Mouse (Mus musculus): ENCODE results near the gene Aoc1. TPM values are rescaled to one million over a fixed set of nuclear protein-coding genes. Genes with fewer than 3 reads are reported as not detected.
A peak's percentile ranks its signal among the peaks of the same experiment; 100 is the strongest.
"Not testable (repeated sequence)": the region's sequence is repeated elsewhere in the genome, so short reads cannot be mapped to it uniquely, and the experiment has no call there.

Aoc1 gene
- polyA plus RNA-seq, 1 experiment from 2014 or later = not detected

DNA sequence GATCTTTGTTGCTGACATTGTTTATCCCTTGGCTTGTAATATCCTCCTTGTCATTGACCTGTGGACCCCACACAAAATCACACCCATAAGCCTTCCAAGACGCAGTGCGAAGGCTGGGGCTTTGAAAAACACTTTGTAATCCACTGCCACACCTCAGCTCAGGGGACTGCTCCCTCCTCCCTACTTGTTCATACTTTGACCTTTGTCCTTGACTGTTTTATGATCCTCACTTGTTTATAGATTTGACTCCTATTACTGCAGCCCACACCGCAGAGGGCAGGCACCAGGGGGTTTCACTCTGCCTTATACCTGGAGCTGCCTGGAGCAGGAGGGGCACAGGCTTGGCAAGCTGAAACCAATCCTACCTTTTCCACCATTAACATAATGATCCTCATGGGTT is 8.0 kb upstream of the Aoc1 start:
- Histone ChIP-seq H3K36me3 (no peaks in the 10 kb centered on the region), H3K27ac (no peak overlapping the region), H3K4me3 (no peak overlapping the region), H3K4me1 (peaks cover 13% of the 10 kb centered on the region), H3K9me3 (replicated peaks) (no peaks in the 10 kb centered on the region), H3K27me3 (ENCODE audit: low read depth, poor library complexity, severe bottlenecking) (no peaks in the 10 kb centered on the region)
- no peak for DNase-seq (ENCODE audit: low spot score)
- WGBS = 33% methylated on average over 3 of the region's 3 CpGs

DNA sequence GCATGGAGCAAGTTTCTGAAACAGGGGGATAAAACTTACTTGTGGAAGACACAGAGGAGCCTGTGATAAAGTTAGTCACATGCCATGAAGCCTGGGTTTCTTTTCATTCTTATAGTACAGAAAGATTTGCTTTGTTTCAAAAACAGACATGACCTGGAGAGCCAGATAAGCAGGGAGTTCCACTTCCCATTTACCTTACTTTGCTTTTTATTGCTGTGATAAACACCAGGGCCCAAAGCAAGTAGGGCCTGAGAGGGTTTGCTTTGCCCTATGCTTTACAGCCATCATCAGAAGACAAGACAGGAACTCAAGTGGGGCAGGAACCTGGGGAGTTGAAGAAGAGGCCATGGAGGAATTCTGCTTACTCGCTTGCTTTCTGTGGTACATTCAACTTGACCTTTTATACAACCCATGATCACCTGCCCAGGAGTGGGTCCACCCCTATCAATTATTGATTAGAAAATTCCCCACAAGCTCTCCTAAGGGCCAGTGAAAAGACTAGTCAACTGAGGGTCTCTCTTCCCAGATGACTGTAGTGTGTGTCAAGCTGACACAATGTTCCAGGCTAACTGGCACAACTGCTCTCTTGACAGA is 7.4 kb upstream of the Aoc1 start:
- WGBS = 79% methylated on average over 1 of the region's 1 CpGs
- Histone ChIP-seq H3K27ac (no peak overlapping the region), H3K9me3 (replicated peaks) (no peaks in the 10 kb centered on the region), H3K4me1 (peaks cover 12% of the 10 kb centered on the region), H3K36me3 (no peaks in the 10 kb centered on the region), H3K27me3 (ENCODE audit: low read depth, poor library complexity, severe bottlenecking) (no peaks in the 10 kb centered on the region), H3K4me3 (no peak overlapping the region)
- no peak for DNase-seq (ENCODE audit: low spot score)

DNA sequence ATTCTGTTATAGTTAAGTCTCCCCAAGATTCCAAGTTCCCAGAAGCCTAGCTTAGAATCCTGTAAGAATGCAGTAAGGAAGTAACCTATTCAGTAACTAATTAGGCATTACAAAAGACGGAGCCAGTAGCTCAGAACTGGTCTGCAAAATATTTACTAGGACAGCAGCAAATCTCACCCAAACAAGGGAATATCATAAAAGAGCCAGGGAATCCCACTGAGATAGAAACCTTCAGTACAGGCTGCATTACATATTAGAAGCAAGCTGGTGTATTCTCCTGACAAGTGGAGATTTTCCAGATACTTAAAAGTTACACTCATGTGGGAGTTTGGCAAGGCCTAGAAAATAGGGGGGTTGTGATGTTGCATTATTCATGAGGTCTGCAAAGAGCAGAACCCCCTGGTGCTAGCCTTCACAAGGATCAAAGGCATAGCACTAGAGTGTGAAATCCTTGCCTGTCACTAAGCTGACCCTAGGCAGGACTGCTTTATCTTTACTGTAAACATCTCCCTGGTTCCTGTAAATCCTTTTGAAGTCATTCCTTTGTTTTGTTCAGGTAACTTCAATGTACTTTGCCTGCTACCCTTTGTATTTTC is 6.2 kb upstream of the Aoc1 start:
- not testable (repeated sequence) for H3K27ac ChIP-seq; DNase-seq (ENCODE audit: low spot score); H3K4me1 ChIP-seq; H3K27me3 ChIP-seq (ENCODE audit: low read depth, poor library complexity, severe bottlenecking); H3K4me3 ChIP-seq; H3K36me3 ChIP-seq; H3K9me3 ChIP-seq (replicated peaks)
- 12% methylated on average over 1 of the region's 1 CpGs for whole genome bisulfite sequencing

DNA sequence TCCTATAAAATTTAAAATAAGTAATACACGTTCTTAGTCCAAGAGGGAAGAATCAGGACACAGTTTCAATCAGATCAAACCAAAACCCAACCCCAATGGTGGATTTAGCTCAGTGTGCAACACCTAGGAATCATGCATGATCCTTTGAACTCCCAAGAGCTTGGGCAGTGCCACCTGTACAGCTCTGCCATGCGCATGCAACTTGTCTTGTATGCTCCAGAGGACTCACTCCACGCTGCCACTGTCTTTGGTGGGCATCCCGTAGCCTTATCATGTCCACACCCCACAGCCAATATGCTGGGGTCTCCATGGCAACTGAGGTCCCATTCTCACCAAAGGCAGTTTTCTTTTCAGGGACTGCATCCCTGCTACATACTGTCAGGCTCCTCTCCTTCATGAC is 5.5 kb upstream of the Aoc1 start:
- DNase-seq (ENCODE audit: low spot score) = no peak
- Histone ChIP-seq H3K4me1 (peaks cover 9% of the 10 kb centered on the region), H3K4me3 (no peak overlapping the region), H3K36me3 (no peaks in the 10 kb centered on the region), H3K9me3 (replicated peaks) (no peaks in the 10 kb centered on the region), H3K27me3 (ENCODE audit: low read depth, poor library complexity, severe bottlenecking) (no peaks in the 10 kb centered on the region), H3K27ac (no peak overlapping the region)
- 58% methylated on average over 4 of the region's 4 CpGs for WGBS

DNA sequence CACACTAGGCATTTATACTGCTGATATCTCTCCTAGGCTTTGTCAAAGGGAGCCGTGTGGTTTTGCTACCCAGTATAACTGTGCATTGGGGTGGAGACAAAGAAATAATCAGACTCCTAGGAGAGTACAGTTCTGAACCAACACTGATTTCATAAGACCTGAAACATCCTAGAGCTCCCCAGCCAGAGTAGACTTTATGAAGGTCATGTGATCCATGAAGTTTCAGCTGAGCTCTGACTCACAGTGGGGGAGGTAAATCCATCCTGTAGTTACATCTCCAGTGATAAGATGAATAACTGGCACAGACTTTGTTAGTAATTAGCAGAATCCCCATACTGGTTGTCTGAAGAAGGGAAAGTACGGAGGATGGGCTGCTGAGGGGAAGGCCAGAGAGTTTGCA is 2.9 kb upstream of the Aoc1 start:
- no peak for DNase-seq (ENCODE audit: low spot score)
- 79% methylated on average over 2 of the region's 2 CpGs for WGBS
- H3K4me1 ChIP-seq = peaks cover 5% of the 10 kb centered on the region
- H3K36me3 ChIP-seq = no peaks in the 10 kb centered on the region
- no peaks in the 10 kb centered on the region for H3K27me3 ChIP-seq (ENCODE audit: low read depth, poor library complexity, severe bottlenecking)
- H3K27ac ChIP-seq = no peak overlapping the region
- no peak overlapping the region for H3K4me3 ChIP-seq
- no peaks in the 10 kb centered on the region for H3K9me3 ChIP-seq (replicated peaks)

DNA sequence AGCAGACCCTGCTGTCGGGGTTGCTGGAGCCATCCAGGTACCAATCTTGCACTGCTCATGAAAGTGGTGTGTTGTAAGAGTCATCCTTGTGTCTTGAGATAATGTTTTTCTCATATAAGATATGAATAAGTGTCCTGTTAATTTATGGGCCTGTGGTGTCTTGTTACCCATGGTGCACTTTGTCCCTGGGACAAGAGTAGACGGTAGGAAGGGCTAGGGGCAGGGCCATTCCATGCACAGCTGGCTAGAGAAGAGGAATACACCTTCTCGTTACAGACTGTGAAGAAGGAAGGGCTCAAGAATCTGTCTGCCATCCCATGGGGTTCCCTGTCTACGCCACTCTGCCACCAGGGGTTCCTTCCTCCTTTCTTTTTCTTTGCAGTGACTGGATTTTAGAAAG is 1.9 kb downstream of the Aoc1 start:
- Histone ChIP-seq H3K4me1 (no peaks in the 10 kb centered on the region; the same call in 1 of the 2 replicates), H3K36me3 (no peaks in the 10 kb centered on the region), H3K27ac (no peak overlapping the region), H3K9me3 (replicated peaks) (no peaks in the 10 kb centered on the region), H3K27me3 (ENCODE audit: low read depth, poor library complexity, severe bottlenecking) (no peaks in the 10 kb centered on the region), H3K4me3 (no peak overlapping the region)
- DNase-seq (ENCODE audit: low spot score) = no peak
- WGBS = 79% methylated on average over 4 of the region's 4 CpGs

DNA sequence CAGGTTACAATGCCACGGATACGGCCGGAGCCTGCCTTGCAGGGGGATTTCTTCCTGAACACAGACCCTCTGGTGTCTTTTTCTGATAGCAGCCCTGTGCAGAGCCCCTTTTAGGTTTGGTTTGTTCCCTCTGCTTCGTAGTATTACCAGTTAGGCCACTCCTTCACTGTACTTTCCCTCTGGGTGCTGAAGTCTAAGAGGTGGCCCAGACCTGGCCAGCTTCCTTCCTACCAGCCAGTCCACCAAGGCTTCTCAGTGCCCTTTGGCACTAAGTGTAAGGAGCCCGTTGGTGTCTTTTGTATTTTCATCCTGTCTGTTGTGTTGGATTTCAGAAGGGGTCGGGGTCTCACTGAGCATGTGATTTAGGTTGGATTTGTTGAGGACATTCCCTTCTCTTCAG is 2.8 kb downstream of the Aoc1 start:
- no peak for DNase-seq (ENCODE audit: low spot score)
- no peaks in the 10 kb centered on the region for H3K36me3 ChIP-seq
- 90% methylated on average over 6 of the region's 6 CpGs for WGBS

DNA sequence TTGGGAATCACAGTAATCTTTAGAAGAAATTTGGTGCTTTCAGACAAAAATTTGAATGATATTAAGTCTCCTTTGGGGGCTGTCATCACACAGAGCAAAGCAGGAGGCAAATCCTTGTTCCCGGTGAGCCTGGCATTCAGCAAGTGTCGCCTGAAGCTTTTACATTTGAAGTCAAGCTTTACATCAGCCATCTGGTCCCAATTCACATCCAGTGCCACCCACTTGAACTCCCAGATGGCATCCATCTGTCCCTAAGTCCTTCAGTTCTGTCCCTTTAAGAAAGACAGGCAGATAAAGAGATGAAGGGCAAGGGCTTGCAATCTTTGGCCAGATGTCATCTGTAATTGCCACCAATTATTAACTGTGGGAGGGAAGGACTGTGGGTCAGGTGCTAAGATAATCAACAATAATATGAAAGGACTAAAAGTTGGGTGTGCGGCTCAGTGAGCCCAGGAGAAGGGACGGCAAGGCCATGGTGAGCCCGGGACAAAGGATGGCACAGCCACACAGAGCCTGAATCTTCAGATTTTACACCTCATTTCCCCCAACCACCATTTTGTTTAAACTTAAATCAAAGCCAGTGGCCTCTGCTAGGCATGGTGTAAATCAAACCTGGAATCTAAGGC is 3.9 kb downstream of the Aoc1 start:
- Histone ChIP-seq H3K36me3 (no peaks in the 10 kb centered on the region), H3K4me1 (no peaks in the 10 kb centered on the region; the same call in 1 of the 2 replicates), H3K27me3 (ENCODE audit: low read depth, poor library complexity, severe bottlenecking) (no peaks in the 10 kb centered on the region), H3K9me3 (replicated peaks) (no peaks in the 10 kb centered on the region), H3K27ac (no peak overlapping the region), H3K4me3 (no peak overlapping the region)
- no peak for DNase-seq (ENCODE audit: low spot score)
- WGBS = 55% methylated on average over 5 of the region's 5 CpGs

More for the DNA sequence above, 2.8 kb downstream of the Aoc1 start:
- Histone ChIP-seq H3K4me3 (no peak overlapping the region), H3K27me3 (ENCODE audit: low read depth, poor library complexity, severe bottlenecking) (no peaks in the 10 kb centered on the region), H3K4me1 (no peaks in the 10 kb centered on the region; the same call in 1 of the 2 replicates), H3K9me3 (replicated peaks) (no peaks in the 10 kb centered on the region), H3K27ac (no peak overlapping the region)

DNA sequence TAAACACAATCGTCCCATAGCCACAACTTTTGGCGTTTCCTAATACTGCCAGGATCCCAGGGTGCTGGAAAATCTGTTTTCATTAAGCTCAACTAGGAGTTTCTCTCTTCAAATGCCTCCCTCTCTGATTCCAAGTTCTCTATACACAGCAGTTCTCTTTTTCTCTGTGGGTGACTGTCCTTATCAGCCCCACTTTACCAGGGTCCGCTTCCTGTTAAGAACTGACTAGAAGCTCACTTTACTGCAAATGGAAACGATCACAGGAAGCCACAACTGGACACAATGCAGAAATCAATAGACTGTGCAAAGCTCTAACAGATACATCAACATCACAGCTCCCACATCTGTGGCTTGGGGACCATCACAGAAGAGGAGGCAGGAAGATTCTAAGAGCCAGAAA is 21.5 kb downstream of the Aoc1 start:
- DNase-seq (ENCODE audit: low spot score) = peak; percentile 7
- WGBS = 86% methylated on average over 4 of the region's 4 CpGs

DNA sequence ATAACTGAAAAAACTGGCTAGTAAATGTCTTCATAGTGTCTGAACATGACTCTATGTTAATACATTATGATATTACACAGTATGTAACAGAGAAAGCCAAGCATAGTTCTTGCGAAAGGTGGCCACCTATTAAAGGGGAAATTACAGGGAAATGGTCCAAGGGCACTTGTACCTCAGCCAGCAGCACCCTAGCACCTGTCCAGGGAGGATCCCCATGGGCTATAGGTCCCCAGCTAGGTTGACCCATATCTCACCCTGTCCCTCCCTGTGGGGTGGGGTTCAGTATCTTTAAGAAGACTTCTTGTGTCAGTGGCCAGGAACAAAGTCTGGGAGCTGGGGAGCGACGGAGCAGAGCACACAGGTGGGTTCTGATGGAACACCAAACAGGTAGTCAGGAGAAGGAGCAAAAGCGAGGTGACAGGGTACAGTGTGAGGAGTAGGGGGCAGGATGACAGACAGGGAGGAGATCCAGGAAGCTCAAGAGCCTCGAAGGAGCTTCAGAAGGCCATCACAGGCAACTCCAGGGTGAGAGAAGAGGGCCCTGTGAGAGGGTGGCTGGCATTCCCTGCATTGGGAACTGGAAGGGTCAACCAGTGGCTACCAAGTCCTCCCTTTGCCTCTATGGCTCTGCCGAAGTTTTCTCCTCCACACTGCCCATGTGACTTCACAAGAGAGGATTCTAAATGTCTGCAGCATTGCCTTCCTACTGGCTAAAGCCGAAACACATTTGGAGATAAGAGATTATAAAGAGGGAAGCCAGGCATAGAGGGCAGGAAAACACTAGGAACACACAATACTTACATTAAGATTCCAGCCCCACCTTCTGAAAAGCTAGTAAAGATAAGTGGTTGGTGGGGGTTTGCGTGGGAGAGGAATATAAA is 22.5 kb downstream of the Aoc1 start:
- no peak overlapping the region for H3K27ac ChIP-seq
- 90% methylated on average over 8 of the region's 8 CpGs for WGBS
- no peaks in the 10 kb centered on the region for H3K9me3 ChIP-seq (replicated peaks)
- DNase-seq (ENCODE audit: low spot score) = peak; percentile 19
- H3K4me3 ChIP-seq = no peak overlapping the region
- no peaks in the 10 kb centered on the region for H3K4me1 ChIP-seq
- H3K27me3 ChIP-seq (ENCODE audit: low read depth, poor library complexity, severe bottlenecking) = no peaks in the 10 kb centered on the region
- no peaks in the 10 kb centered on the region for H3K36me3 ChIP-seq

More for the DNA sequence above, 21.5 kb downstream of the Aoc1 start:
- no peaks in the 10 kb centered on the region for H3K27me3 ChIP-seq (ENCODE audit: low read depth, poor library complexity, severe bottlenecking)
- H3K4me3 ChIP-seq = no peak overlapping the region
- no peaks in the 10 kb centered on the region for H3K4me1 ChIP-seq
- H3K9me3 ChIP-seq (replicated peaks) = no peaks in the 10 kb centered on the region
- no peaks in the 10 kb centered on the region for H3K36me3 ChIP-seq
- no peak overlapping the region for H3K27ac ChIP-seq

DNA sequence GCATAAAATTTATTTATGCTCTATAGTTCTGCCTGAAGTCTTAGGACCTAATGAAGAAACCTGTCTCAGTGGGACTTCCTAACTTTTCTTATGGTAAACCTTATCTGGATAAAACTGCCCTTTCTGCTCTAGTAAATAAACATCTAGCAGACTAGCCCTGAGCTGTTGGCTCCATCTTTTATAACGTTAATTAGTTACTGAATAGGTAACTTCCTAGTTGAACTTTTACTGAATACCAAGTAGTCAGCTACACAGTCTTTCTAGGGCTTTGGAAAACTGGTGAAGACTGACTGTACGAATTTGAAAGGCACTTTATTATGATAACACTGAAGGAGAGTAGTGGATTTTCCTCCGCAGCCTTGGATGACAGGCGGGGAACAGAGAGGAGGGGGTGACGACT is 23.2 kb downstream of the Aoc1 start:
- 91% methylated on average over 5 of the region's 5 CpGs for WGBS
- Histone ChIP-seq H3K27me3 (ENCODE audit: low read depth, poor library complexity, severe bottlenecking) (no peaks in the 10 kb centered on the region), H3K9me3 (replicated peaks) (no peaks in the 10 kb centered on the region)

DNA sequence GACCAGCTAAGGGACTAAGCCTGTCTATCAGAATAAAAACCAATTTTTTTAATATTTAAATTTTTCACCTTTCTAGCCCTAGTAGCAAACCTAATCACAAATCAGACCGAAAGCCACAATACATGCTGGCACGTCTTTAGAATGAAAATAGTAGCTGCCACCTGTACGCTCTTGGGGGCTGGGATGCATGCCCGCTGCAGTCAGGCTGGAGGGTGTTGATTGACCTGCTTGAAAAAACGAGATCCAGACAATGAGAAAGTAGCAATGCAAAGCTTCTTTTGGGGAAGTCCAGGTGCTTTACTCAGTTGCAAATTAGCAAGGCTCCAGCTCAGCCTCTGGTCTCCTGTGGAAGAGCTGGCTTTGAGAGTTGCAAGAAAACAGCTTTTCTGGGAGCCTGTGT is 24.3 kb downstream of the Aoc1 start:
- peak; percentile 9 for DNase-seq (ENCODE audit: low spot score)
- H3K27me3 ChIP-seq (ENCODE audit: low read depth, poor library complexity, severe bottlenecking) = no peaks in the 10 kb centered on the region
- H3K9me3 ChIP-seq (replicated peaks) = no peaks in the 10 kb centered on the region
- WGBS = 89% methylated on average over 5 of the region's 5 CpGs
- H3K27ac ChIP-seq = no peak overlapping the region
- no peak overlapping the region for H3K4me3 ChIP-seq
- H3K4me1 ChIP-seq = no peaks in the 10 kb centered on the region
- H3K36me3 ChIP-seq = no peaks in the 10 kb centered on the region

More for the DNA sequence above, 23.2 kb downstream of the Aoc1 start:
- H3K4me1 ChIP-seq = no peaks in the 10 kb centered on the region
- H3K36me3 ChIP-seq = no peaks in the 10 kb centered on the region
- DNase-seq (ENCODE audit: low spot score) = no peak
- no peak overlapping the region for H3K27ac ChIP-seq
- no peak overlapping the region for H3K4me3 ChIP-seq

DNA sequence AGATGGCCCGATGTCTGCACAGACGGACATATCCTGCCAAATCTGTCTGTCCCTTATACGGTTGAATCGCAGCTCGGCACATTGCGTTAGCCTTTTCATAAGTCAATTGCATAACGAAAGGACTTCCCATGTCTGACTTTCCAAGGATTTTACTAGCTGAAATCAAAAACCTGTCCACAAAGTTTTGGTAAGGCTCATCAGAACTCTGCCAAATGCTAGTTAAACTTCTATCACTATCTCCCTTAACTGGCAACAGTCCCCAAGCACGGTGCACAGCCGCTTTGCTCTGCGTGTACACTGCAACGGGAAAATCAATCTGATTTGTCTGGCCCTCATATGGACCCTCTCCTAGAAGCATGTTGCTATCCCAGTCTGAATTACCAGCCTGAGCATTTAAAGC is 28.6 kb downstream of the Aoc1 start:
- 96% methylated on average over 11 of the region's 11 CpGs for WGBS
- not testable (repeated sequence) for H3K27me3 ChIP-seq (ENCODE audit: low read depth, poor library complexity, severe bottlenecking); H3K27ac ChIP-seq; DNase-seq (ENCODE audit: low spot score); H3K4me1 ChIP-seq; H3K9me3 ChIP-seq (replicated peaks); H3K36me3 ChIP-seq; H3K4me3 ChIP-seq

All from limb, embryonic 10.5 days (tissue).